Mouse (Mus musculus): ENCODE results near the gene Gm20458. TPM values are rescaled to one million over a fixed set of nuclear protein-coding genes. Genes with fewer than 3 reads are reported as not detected.

Gene Gm20458
- polyA plus RNA-seq, 1 experiment = 22.1 TPM

GRCm38 (mm10) chr2:164531169-164531568 is 70.4 kb downstream of the Gm20458 start:
- DNase-seq = peak; percentile 76
- no peaks in the 10 kb centered on the region for H3K27me3 ChIP-seq (replicated peaks; ENCODE audit: control insufficient read depth, insufficient read depth, low read length)

GRCm38 (mm10) chr2:164534315-164534714 is 73.5 kb downstream of the Gm20458 start:
- TF ChIP-seq POLR2A (IDR thresholded peaks at IDR 0.05; ENCODE audit: low read depth, low read length) (no peak), CTCF (conservative IDR thresholded peaks at IDR 0.05; ENCODE audit: insufficient read depth, insufficient read length, low read depth, low read length) (no peak)
- no peak for DNase-seq
- no peak overlapping the region for H3K4me3 ChIP-seq (ENCODE audit: insufficient read depth, low read depth, low read length)
- H3K27me3 ChIP-seq (replicated peaks; ENCODE audit: control insufficient read depth, insufficient read depth, low read length) = no peaks in the 10 kb centered on the region
- 79% methylated on average over 10 of the region's 10 CpGs for WGBS
- H3K27ac ChIP-seq (ENCODE audit: insufficient read depth, low read depth, low read length) = no peak overlapping the region
- H3K36me3 ChIP-seq (ENCODE audit: control insufficient read depth, insufficient read depth, low read length) = no peaks in the 10 kb centered on the region
- no peaks in the 10 kb centered on the region for H3K4me1 ChIP-seq (ENCODE audit: control insufficient read depth, insufficient read depth, low read length)

More at GRCm38 (mm10) chr2:164531169-164531568, 70.4 kb downstream of the Gm20458 start:
- no peaks in the 10 kb centered on the region for H3K36me3 ChIP-seq (ENCODE audit: control insufficient read depth, insufficient read depth, low read length)
- no peak overlapping the region for H3K27ac ChIP-seq (ENCODE audit: insufficient read depth, low read depth, low read length)
- no peaks in the 10 kb centered on the region for H3K4me1 ChIP-seq (ENCODE audit: control insufficient read depth, insufficient read depth, low read length)
- peak; percentile 90 for TF ChIP-seq CTCF (conservative IDR thresholded peaks at IDR 0.05; ENCODE audit: insufficient read depth, insufficient read length, low read depth, low read length)
- TF ChIP-seq POLR2A (IDR thresholded peaks at IDR 0.05; ENCODE audit: low read depth, low read length) = no peak
- H3K4me3 ChIP-seq (ENCODE audit: insufficient read depth, low read depth, low read length) = no peak overlapping the region
- WGBS = 2% methylated on average over 3 of the region's 3 CpGs

GRCm38 (mm10) chr2:164537003-164537402 is 76.2 kb downstream of the Gm20458 start:
- Histone ChIP-seq H3K36me3 (ENCODE audit: control insufficient read depth, insufficient read depth, low read length) (no peaks in the 10 kb centered on the region), H3K4me3 (ENCODE audit: insufficient read depth, low read depth, low read length) (no peak overlapping the region), H3K27me3 (replicated peaks; ENCODE audit: control insufficient read depth, insufficient read depth, low read length) (no peaks in the 10 kb centered on the region), H3K27ac (ENCODE audit: insufficient read depth, low read depth, low read length) (no peak overlapping the region), H3K4me1 (ENCODE audit: control insufficient read depth, insufficient read depth, low read length) (0 out of 2 replicates have a peak, but pooled peaks cover 4% of the 10 kb centered on the region)
- DNase-seq = no peak
- WGBS = 80% methylated on average over 4 of the region's 4 CpGs
- TF ChIP-seq CTCF (conservative IDR thresholded peaks at IDR 0.05; ENCODE audit: insufficient read depth, insufficient read length, low read depth, low read length) (no peak), POLR2A (IDR thresholded peaks at IDR 0.05; ENCODE audit: low read depth, low read length) (no peak)

Other genes starting within 250 kb of the Gm20458 start
- 492 and 557 TPM in 2 replicates for gene Wfdc15b, start 239.3 kb upstream of the Gm20458 start, polyA plus RNA-seq (2012; rRNA removed)
- not detected in 2 replicates for gene Svs2, start 222.5 kb upstream of the Gm20458 start, polyA plus RNA-seq (2012; rRNA removed)
- not detected in 2 replicates for gene Svs3b, start 204.3 kb upstream of the Gm20458 start, polyA plus RNA-seq (2012; rRNA removed)
- gene Svs4, start 182.5 kb upstream of the Gm20458 start, polyA plus RNA-seq (2012; rRNA removed) = not detected in 2 replicates
- gene Svs3a, start 171.7 kb upstream of the Gm20458 start, polyA plus RNA-seq (2012; rRNA removed) = not detected in 2 replicates
- not detected in 2 replicates for gene Svs6, start 144.2 kb upstream of the Gm20458 start, polyA plus RNA-seq (2012; rRNA removed)
- not detected in 2 replicates for gene Svs5, start 128.2 kb upstream of the Gm20458 start, polyA plus RNA-seq (2012; rRNA removed)
- 3.0 and 4.6 TPM in 2 replicates for gene Slpi, start 71.9 kb upstream of the Gm20458 start, polyA plus RNA-seq (2012; rRNA removed)
- 0.04 TPM in 1 of 2 replicates, not detected in the other for gene Rbpjl, start 57.8 kb upstream of the Gm20458 start, polyA plus RNA-seq (2012; rRNA removed)
- gene Matn4, start 55.8 kb upstream of the Gm20458 start, polyA plus RNA-seq (2012; rRNA removed) = 1.4 and 2.6 TPM in 2 replicates
- 194 and 212 TPM in 2 replicates for gene Sdc4, start 17.1 kb upstream of the Gm20458 start, polyA plus RNA-seq (2012; rRNA removed)
- gene Sys1, start 4.0 kb upstream of the Gm20458 start, polyA plus RNA-seq (2012; rRNA removed) = 94.5 and 122 TPM in 2 replicates
- 0.10 TPM in 1 of 2 replicates, not detected in the other for gene Trp53tg5, start 12.8 kb downstream of the Gm20458 start, polyA plus RNA-seq (2012; rRNA removed)
- gene Dbndd2, start 25.1 kb downstream of the Gm20458 start, polyA plus RNA-seq (2012; rRNA removed) = 36.8 and 43.6 TPM in 2 replicates
- 101 and 123 TPM in 2 replicates for gene Pigt, start 36.6 kb downstream of the Gm20458 start, polyA plus RNA-seq (2012; rRNA removed)
- gene Wfdc2, start 101.4 kb downstream of the Gm20458 start, polyA plus RNA-seq (2012; rRNA removed) = 459 and 460 TPM in 2 replicates
- gene Spint3, start 112.5 kb downstream of the Gm20458 start, polyA plus RNA-seq (2012; rRNA removed) = not detected in 2 replicates
- not detected in 2 replicates for gene Wfdc6a, start 124.5 kb downstream of the Gm20458 start, polyA plus RNA-seq (2012; rRNA removed)
- gene Eppin, start 132.6 kb downstream of the Gm20458 start, polyA plus RNA-seq (2012; rRNA removed) = not detected in 2 replicates
- not detected in 2 replicates for gene Wfdc6b, start 152.6 kb downstream of the Gm20458 start, polyA plus RNA-seq (2012; rRNA removed)
- not detected in 2 replicates for gene Wfdc8, start 152.7 kb downstream of the Gm20458 start, polyA plus RNA-seq (2012; rRNA removed)
- gene Wfdc16, start 177.8 kb downstream of the Gm20458 start, polyA plus RNA-seq (2012; rRNA removed) = 9.2 and 10.3 TPM in 2 replicates
- not detected in 2 replicates for gene Wfdc10, start 195.1 kb downstream of the Gm20458 start, polyA plus RNA-seq (2012; rRNA removed)
- gene Wfdc9, start 195.6 kb downstream of the Gm20458 start, polyA plus RNA-seq (2012; rRNA removed) = not detected in 2 replicates
- not detected in 2 replicates for gene Wfdc11, start 213.1 kb downstream of the Gm20458 start, polyA plus RNA-seq (2012; rRNA removed)
- gene Wfdc13, start 224.1 kb downstream of the Gm20458 start, polyA plus RNA-seq (2012; rRNA removed) = not detected in 2 replicates
- not detected in 2 replicates for gene Spint4, start 237.5 kb downstream of the Gm20458 start, polyA plus RNA-seq (2012; rRNA removed)

Measured in kidney, adult 2 months (tissue).